Mouse (Mus musculus) forebrain, embryonic 12.5 days (tissue): ENCODE measurements around the gene Ift122. TPM values are rescaled to one million over a fixed set of nuclear protein-coding genes. Genes with fewer than 3 reads are reported as not detected.

Source experiments
- ATAC-seq: fragments of 200-750 bp; cut with Nextera tagmentation; 2 replicates; pipeline ENCODE4 v1.8.0; 2017; ENCODE audit warnings: moderate TSS enrichment; ENCODE audit not compliant: low FRiP score
- H3K27ac ChIP-seq: fragments of 300-500 bp; sonication (generic); 2 replicates; pipeline ENCODE4 v1.5.1; 2016; ENCODE audit warnings: mild to moderate bottlenecking
- H3K27me3 ChIP-seq: fragments of 300-500 bp; sonication (generic); 2 replicates; pipeline ENCODE4 v1.6.1; 2016; ENCODE audit warnings: mild to moderate bottlenecking
- H3K36me3 ChIP-seq: fragments of 300-500 bp; sonication (generic); replicated peaks from 2 replicates; pipeline ENCODE4 v1.6.1; 2016; ENCODE audit warnings: mild to moderate bottlenecking
- H3K4me1 ChIP-seq: fragments of 300-500 bp; sonication (generic); 2 replicates; pipeline ENCODE4 v1.6.1; 2016
- H3K4me2 ChIP-seq: fragments of 300-500 bp; sonication (generic); 2 replicates; pipeline ENCODE4 v1.6.1; 2016; ENCODE audit warnings: mild to moderate bottlenecking, moderate library complexity
- H3K4me3 ChIP-seq: fragments of 300-500 bp; sonication (generic); replicated peaks from 2 replicates; pipeline ENCODE4 v1.5.1; 2016; ENCODE audit warnings: mild to moderate bottlenecking
- H3K9ac ChIP-seq: fragments of 300-500 bp; sonication (generic); 2 replicates; pipeline ENCODE4 v1.6.1; 2016; ENCODE audit warnings: mild to moderate bottlenecking
- H3K9me3 ChIP-seq: fragments of 300-500 bp; sonication (generic); 2 replicates; pipeline ENCODE4 v1.6.1; 2016
- WGBS: fragments of 180-500 bp; shearing (Covaris S2); methylation state at CpG from one replicate; pipeline ENCODE4 v1.1.7; 2016; 5-methylcytosine and 5-hydroxymethylcytosine counted together
- polyA plus RNA-seq: library from polyadenylated mRNA; unstranded; fragments of >200 nt; fragmentation: Nextera tagmentation; extraction: Ambion mirVana; gene quantifications from 2 replicates; pipeline ENCODE4 v1.2.1, GENCODE M21; 2016

Ift122 gene
- polyA plus RNA-seq: 29.9 and 30.5 TPM in 2 replicates

- peak within 1 kb of the TSS; percentile 65 for H3K9ac ChIP-seq
- ATAC-seq: peak; percentile 99
- H3K9me3 ChIP-seq: no peaks in the 10 kb centered on the region
- H3K4me1 ChIP-seq: peaks cover 21% of the 10 kb centered on the region
- whole genome bisulfite sequencing: under 1% methylated on average over 51 of the region's 51 CpGs
- H3K4me3 ChIP-seq: peak within 1 kb of the TSS; percentile 58
- H3K36me3 ChIP-seq: peaks cover 17% of the 10 kb centered on the region
- peak within 1 kb of the TSS; percentile 65 for H3K4me2 ChIP-seq
- peak within 1 kb of the TSS; percentile 94 for H3K27ac ChIP-seq
- no peaks in the 10 kb centered on the region for H3K27me3 ChIP-seq
Observed at GRCm38 (mm10) chr6:115853091-115853813, at the start of gene Ift122, which contains the start of gene Mbd4. TSS of gene Ift122 (plus strand) at chr6:115853470. TSS of gene Mbd4 (minus strand) at chr6:115853371.

- H3K9ac ChIP-seq: no peak overlapping the region
- H3K27me3 ChIP-seq: no peaks in the 10 kb centered on the region
- peaks cover 83% of the 10 kb centered on the region for H3K36me3 ChIP-seq
- no peak overlapping the region for H3K27ac ChIP-seq
- WGBS: 45% methylated on average over 16 of the region's 16 CpGs
- ATAC-seq: peak; percentile 47
- no peaks in the 10 kb centered on the region for H3K9me3 ChIP-seq
- no peak overlapping the region for H3K4me2 ChIP-seq
- H3K4me1 ChIP-seq: peaks cover 23% of the 10 kb centered on the region
- H3K4me3 ChIP-seq: no peak overlapping the region
Observed at GRCm38 (mm10) chr6:115803541-115804382, 49.5 kb upstream of the Ift122 start.

GRCm38 (mm10) chr6:115804432-115805192 is 48.7 kb upstream of the Ift122 start:
- Histone ChIP-seq H3K4me3 (no peak overlapping the region), H3K9ac (no peak overlapping the region), H3K4me1 (peaks cover 23% of the 10 kb centered on the region), H3K9me3 (no peaks in the 10 kb centered on the region), H3K4me2 (no peak overlapping the region), H3K27me3 (no peaks in the 10 kb centered on the region), H3K36me3 (peaks cover 75% of the 10 kb centered on the region), H3K27ac (no peak overlapping the region)
- 72% methylated on average over 10 of the region's 10 CpGs for WGBS
- ATAC-seq: no peak

GRCm38 (mm10) chr6:115807464-115808195 is 45.6 kb upstream of the Ift122 start:
- Histone ChIP-seq H3K9ac (peak overlapping the region; percentile 99), H3K4me2 (peak overlapping the region; percentile 82), H3K4me3 (peak overlapping the region; percentile 84), H3K27me3 (no peaks in the 10 kb centered on the region), H3K27ac (peak overlapping the region; percentile 97), H3K9me3 (no peaks in the 10 kb centered on the region), H3K36me3 (peaks cover 48% of the 10 kb centered on the region), H3K4me1 (peaks cover 23% of the 10 kb centered on the region)
- 3% methylated on average over 15 of the region's 15 CpGs for WGBS
- no peak for ATAC-seq

- Histone ChIP-seq H3K4me1 (peaks cover 23% of the 10 kb centered on the region), H3K27me3 (no peaks in the 10 kb centered on the region), H3K36me3 (peaks cover 43% of the 10 kb centered on the region), H3K4me2 (peak overlapping the region; percentile 82), H3K4me3 (peak overlapping the region; percentile 84), H3K9me3 (no peaks in the 10 kb centered on the region), H3K9ac (peak overlapping the region; percentile 99), H3K27ac (peak overlapping the region; percentile 97)
- no peak for ATAC-seq
- WGBS: 0% methylated on average over 22 of the region's 22 CpGs
Observed at GRCm38 (mm10) chr6:115808196-115808487, 45.1 kb upstream of the Ift122 start.

- no peaks in the 10 kb centered on the region for H3K9me3 ChIP-seq
- H3K9ac ChIP-seq: peak within 1 kb of the TSS; percentile 99
- ATAC-seq: peak; percentile 88
- H3K4me2 ChIP-seq: peak within 1 kb of the TSS; percentile 82
- peaks cover 23% of the 10 kb centered on the region for H3K4me1 ChIP-seq
- no peaks in the 10 kb centered on the region for H3K27me3 ChIP-seq
- H3K27ac ChIP-seq: peak within 1 kb of the TSS; percentile 97
- peak within 1 kb of the TSS; percentile 84 for H3K4me3 ChIP-seq
- under 1% methylated on average over 47 of the region's 47 CpGs for WGBS
- H3K36me3 ChIP-seq: peaks cover 39% of the 10 kb centered on the region
Observed at GRCm38 (mm10) chr6:115808488-115809231, 44.6 kb upstream of the Ift122 start, which contains the start of gene Rpl32. TSS of gene Rpl32 (minus strand) at chr6:115808747.

GRCm38 (mm10) chr6:115811606-115812005 is 41.7 kb upstream of the Ift122 start:
- Histone ChIP-seq H3K27ac (no peak overlapping the region), H3K9me3 (no peaks in the 10 kb centered on the region), H3K27me3 (no peaks in the 10 kb centered on the region), H3K9ac (no peak overlapping the region), H3K4me1 (peaks cover 9% of the 10 kb centered on the region), H3K36me3 (peaks cover 9% of the 10 kb centered on the region), H3K4me2 (no peak overlapping the region), H3K4me3 (no peak overlapping the region)
- WGBS: 77% methylated on average over 8 of the region's 8 CpGs
- ATAC-seq: no peak

- Histone ChIP-seq H3K4me3 (no peak overlapping the region), H3K27me3 (no peaks in the 10 kb centered on the region), H3K36me3 (no peaks in the 10 kb centered on the region), H3K9me3 (no peaks in the 10 kb centered on the region), H3K4me2 (no peak overlapping the region), H3K9ac (peak overlapping the region; percentile 36; the same call in 1 of the 2 replicates), H3K4me1 (no peaks in the 10 kb centered on the region), H3K27ac (no peak overlapping the region)
- peak; percentile 30; the same call in 1 of the 2 replicates for ATAC-seq
- WGBS: 40% methylated on average over 4 of the region's 4 CpGs
Observed at GRCm38 (mm10) chr6:115814104-115814503, 39.2 kb upstream of the Ift122 start.

- 76% methylated on average over 4 of the region's 4 CpGs for WGBS
- Histone ChIP-seq H3K4me3 (no peak overlapping the region), H3K27ac (no peak overlapping the region), H3K9ac (no peak overlapping the region), H3K4me2 (no peak overlapping the region), H3K36me3 (no peaks in the 10 kb centered on the region), H3K9me3 (no peaks in the 10 kb centered on the region), H3K4me1 (no peaks in the 10 kb centered on the region), H3K27me3 (no peaks in the 10 kb centered on the region)
- ATAC-seq: no peak
Observed at GRCm38 (mm10) chr6:115815041-115815440, 38.2 kb upstream of the Ift122 start.

GRCm38 (mm10) chr6:115818129-115818528 is 35.1 kb upstream of the Ift122 start:
- WGBS: 71% methylated on average over 2 of the region's 2 CpGs
- Histone ChIP-seq H3K4me3 (no peak overlapping the region), H3K9me3 (no peaks in the 10 kb centered on the region)

More at GRCm38 (mm10) chr6:115818129-115818528, 35.1 kb upstream of the Ift122 start:
- Histone ChIP-seq H3K4me1 (no peaks in the 10 kb centered on the region), H3K27me3 (no peaks in the 10 kb centered on the region), H3K4me2 (no peak overlapping the region), H3K9ac (no peak overlapping the region), H3K27ac (no peak overlapping the region), H3K36me3 (no peaks in the 10 kb centered on the region)
- no peak for ATAC-seq
